Mouse (Mus musculus): Measurements from ENCODE around the gene Sec16b. TPM values are rescaled to one million over a fixed set of nuclear protein-coding genes. Genes with fewer than 3 reads are reported as not detected.

Gene Sec16b
- polyA plus RNA-seq, 1 experiment from 2014 or later, result 0.82 TPM

DNA sequence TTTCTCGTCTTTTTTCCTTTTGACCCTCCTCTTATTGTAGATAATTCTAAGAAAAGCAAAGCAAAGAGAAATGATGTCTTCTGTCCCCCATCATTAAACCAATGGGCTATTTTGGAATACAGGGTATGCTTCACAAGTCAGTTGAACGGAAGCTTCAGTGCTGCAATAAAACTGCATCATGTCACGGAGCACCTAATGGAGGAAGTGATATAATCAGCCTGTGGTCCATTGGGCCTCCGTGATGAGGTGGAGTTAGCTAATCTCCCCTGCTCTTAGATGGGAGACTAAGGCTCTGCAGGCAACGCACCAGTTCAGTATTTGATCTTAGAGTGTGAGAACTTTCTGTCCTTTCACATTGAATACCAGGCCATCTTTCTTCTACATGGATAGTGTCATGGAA lies 41.1 kb downstream of the Sec16b start:
- Histone ChIP-seq H3K9me3 (no peaks in the 10 kb centered on the region), H3K4me1 (no peaks in the 10 kb centered on the region), H3K36me3 (replicated peaks) (no peaks in the 10 kb centered on the region), H3K27ac (replicated peaks) (no peak overlapping the region), H3K4me3 (no peak overlapping the region), H3K27me3 (replicated peaks; ENCODE audit: low read depth, poor library complexity, severe bottlenecking) (no peaks in the 10 kb centered on the region)
- 84% methylated on average over 5 of the region's 5 CpGs for WGBS
- no peak for DNase-seq (ENCODE audit: low spot score)

DNA sequence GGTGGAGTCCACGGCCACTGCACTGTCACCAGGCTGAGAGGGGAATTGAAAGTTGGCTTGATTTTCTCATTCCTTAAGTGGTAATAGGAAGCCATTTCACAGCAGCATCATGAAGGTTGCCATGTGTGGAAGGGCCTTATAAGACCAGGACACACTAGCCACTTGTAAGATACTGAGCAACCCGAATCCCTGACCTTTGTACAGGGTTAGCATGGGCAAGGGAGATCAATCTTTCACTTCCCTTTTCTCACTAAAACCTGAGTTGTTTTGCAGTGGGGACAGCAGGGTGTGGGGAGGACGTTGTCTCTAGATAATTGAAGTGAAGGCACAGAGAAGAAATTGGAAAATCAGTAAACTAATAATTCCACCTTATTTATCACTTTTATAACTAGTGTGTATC lies 43.2 kb downstream of the Sec16b start:
- no peak overlapping the region for H3K4me3 ChIP-seq
- H3K27ac ChIP-seq (replicated peaks), result no peak overlapping the region
- H3K27me3 ChIP-seq (replicated peaks; ENCODE audit: low read depth, poor library complexity, severe bottlenecking), result peaks cover 14% of the 10 kb centered on the region
- WGBS, result 70% methylated on average over 3 of the region's 3 CpGs
- DNase-seq (ENCODE audit: low spot score), result no peak
- H3K4me1 ChIP-seq, result peaks cover 8% of the 10 kb centered on the region
- no peaks in the 10 kb centered on the region for H3K36me3 ChIP-seq (replicated peaks)
- no peaks in the 10 kb centered on the region for H3K9me3 ChIP-seq

DNA sequence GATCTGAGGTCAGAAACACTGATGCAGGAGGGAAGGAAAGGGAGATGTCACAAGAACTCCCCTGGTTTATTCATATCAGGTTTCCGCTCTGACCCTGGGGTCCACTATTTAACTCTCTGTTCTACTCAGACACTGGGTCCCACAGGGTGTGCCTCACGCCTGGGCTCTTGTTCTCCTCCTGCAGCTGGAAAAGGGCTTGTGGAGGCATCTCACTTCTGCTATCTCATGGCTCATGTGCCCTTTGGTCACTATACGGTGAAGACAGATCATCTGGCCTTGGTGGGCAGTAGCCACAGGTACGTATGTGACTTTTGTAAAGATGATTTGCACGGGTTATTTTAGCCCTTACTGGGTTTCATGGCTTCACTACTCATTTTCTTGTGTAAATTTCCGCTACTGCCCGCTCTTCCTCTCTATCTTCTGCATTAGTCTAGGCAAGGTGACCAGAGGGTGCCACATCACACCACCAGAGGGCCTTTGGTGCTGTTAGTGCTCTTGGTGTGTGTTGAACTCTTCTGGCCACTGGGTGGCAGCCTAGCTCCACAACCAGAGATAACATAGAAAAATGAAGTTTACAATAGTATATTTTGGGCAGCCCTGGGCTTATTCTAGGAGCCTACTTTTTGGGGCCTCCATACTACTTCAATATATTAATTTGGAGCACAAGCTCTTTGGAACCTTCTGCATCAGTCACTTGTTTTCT lies 46.4 kb downstream of the Sec16b start:
- 59% methylated on average over 7 of the region's 7 CpGs for WGBS
- no peak overlapping the region for H3K27ac ChIP-seq (replicated peaks)
- H3K9me3 ChIP-seq, result no peaks in the 10 kb centered on the region
- H3K4me1 ChIP-seq, result peaks cover 14% of the 10 kb centered on the region
- H3K27me3 ChIP-seq (replicated peaks; ENCODE audit: low read depth, poor library complexity, severe bottlenecking), result peaks cover 35% of the 10 kb centered on the region
- no peak overlapping the region for H3K4me3 ChIP-seq
- no peaks in the 10 kb centered on the region for H3K36me3 ChIP-seq (replicated peaks)
- DNase-seq (ENCODE audit: low spot score), result peak; percentile 75

DNA sequence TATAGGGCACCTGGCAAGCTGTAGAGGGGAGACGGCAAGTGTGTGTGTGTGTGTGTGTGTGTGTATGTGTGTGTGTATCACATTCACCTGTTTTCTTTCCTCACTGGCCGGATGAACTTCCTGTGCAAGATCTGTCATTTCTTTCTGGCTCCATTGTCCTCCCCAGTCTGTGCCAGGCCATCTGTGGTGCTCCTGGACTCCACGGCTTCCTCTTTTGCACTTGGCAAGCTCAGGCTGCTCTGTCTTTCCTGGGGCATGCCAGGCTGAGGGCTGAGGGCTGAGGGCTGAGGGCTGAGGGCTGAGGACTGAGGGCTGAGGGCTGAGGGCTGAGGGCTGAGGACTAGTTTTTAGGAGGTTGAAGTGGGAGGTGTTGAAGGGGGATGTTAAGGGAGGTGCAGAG lies 47.6 kb downstream of the Sec16b start:
- Histone ChIP-seq H3K27me3 (replicated peaks; ENCODE audit: low read depth, poor library complexity, severe bottlenecking) (peaks cover 35% of the 10 kb centered on the region), H3K4me1 (peaks cover 14% of the 10 kb centered on the region), H3K9me3 (no peaks in the 10 kb centered on the region), H3K27ac (replicated peaks) (no peak overlapping the region), H3K36me3 (replicated peaks) (no peaks in the 10 kb centered on the region), H3K4me3 (no peak overlapping the region)
- no peak for DNase-seq (ENCODE audit: low spot score)
- WGBS, result 70% methylated on average over 3 of the region's 3 CpGs

DNA sequence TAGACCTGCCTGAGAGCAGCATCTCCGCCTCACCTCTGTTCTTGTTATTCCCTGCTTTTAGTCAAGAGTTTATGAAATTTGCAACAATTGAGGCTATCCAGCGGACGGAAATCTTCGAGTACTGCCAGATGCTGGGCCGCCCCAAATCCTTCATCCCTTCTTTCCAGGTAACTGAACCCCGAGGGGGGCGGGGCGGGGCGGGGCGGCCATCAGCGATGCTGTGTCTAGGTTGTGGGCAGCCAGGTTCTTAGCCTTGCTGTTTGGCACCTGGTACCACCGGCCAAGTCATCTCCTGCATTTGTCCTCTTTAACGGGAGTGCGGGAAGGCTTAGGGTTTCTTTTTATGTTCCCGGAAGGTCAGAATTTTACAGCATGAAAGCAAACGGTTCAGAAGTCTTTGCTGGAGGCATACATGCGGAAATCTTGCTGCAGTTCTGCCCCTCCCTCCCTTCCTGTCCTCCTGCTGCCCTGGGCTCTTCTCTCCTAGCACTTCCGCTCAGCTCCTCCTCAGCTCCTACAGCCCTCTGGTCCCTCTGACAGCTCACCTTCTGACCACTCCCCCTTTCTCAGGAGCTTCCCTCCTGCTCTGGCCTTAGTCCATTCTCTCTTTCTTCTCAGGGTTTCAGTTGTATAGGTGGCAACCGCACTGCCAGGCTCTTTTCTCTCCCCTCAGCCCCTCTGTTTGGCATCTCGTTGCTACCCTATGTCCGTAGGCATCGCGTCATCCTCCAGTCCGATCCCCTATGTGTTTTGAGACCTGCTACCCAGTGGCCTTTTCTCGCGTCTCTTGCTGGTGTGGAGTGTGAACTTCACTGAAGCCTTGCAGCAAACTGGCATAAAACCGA lies 48.4 kb downstream of the Sec16b start:
- H3K27me3 ChIP-seq (replicated peaks; ENCODE audit: low read depth, poor library complexity, severe bottlenecking), result peaks cover 35% of the 10 kb centered on the region
- no peak overlapping the region for H3K27ac ChIP-seq (replicated peaks)
- DNase-seq (ENCODE audit: low spot score), result peak; percentile 25
- peaks cover 14% of the 10 kb centered on the region for H3K4me1 ChIP-seq
- no peaks in the 10 kb centered on the region for H3K9me3 ChIP-seq
- H3K36me3 ChIP-seq (replicated peaks), result no peaks in the 10 kb centered on the region
- H3K4me3 ChIP-seq, result peak overlapping the region; percentile 50
- WGBS, result 24% methylated on average over 27 of the region's 27 CpGs

DNA sequence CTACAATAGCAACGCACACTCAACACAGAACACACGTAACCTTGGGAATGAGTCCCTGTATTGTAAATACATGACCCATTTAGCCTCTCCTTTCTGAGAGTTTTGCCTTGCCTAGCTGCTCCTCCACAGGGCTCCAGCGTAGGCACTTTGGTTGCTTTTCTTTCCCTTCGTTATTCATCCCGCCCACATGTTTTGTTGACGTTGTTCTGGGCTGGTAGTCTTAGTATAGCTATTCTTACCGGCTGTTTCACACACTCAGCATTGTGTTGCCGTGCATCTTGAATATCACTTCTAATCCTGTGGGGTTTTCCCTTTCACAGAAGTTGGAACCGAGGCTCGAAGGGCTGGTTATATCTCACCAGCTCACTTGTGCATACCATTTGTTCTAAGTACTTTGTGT lies 49.2 kb downstream of the Sec16b start:
- DNase-seq (ENCODE audit: low spot score), result no peak
- H3K27ac ChIP-seq (replicated peaks), result no peak overlapping the region
- H3K36me3 ChIP-seq (replicated peaks), result no peaks in the 10 kb centered on the region
- peaks cover 35% of the 10 kb centered on the region for H3K27me3 ChIP-seq (replicated peaks; ENCODE audit: low read depth, poor library complexity, severe bottlenecking)
- H3K4me1 ChIP-seq, result peaks cover 16% of the 10 kb centered on the region
- H3K4me3 ChIP-seq, result no peak overlapping the region
- no peaks in the 10 kb centered on the region for H3K9me3 ChIP-seq
- 73% methylated on average over 10 of the region's 10 CpGs for WGBS

DNA sequence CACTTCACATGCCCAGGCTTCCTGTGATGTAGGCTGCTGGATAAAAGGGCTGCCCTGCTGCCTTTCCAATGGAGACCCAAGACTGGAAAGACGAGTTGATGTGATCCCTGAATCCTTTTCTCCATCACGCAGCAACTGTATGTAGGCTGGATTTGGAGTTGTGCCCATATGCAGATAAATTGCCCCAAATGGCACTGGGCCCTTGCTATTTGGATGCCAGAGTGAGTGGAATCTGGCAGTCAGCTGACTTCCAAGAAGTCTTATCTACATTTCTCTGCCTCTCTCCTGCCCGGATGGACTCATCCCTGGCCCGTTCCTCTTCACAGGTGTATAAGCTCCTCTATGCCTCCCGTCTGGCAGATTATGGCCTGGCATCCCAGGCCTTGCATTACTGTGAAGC lies 49.9 kb downstream of the Sec16b start:
- Histone ChIP-seq H3K27me3 (replicated peaks; ENCODE audit: low read depth, poor library complexity, severe bottlenecking) (peaks cover 35% of the 10 kb centered on the region), H3K4me1 (peaks cover 20% of the 10 kb centered on the region), H3K9me3 (no peaks in the 10 kb centered on the region), H3K4me3 (no peak overlapping the region), H3K36me3 (replicated peaks) (no peaks in the 10 kb centered on the region), H3K27ac (replicated peaks) (no peak overlapping the region)
- DNase-seq (ENCODE audit: low spot score), result no peak
- WGBS, result 87% methylated on average over 5 of the region's 5 CpGs

DNA sequence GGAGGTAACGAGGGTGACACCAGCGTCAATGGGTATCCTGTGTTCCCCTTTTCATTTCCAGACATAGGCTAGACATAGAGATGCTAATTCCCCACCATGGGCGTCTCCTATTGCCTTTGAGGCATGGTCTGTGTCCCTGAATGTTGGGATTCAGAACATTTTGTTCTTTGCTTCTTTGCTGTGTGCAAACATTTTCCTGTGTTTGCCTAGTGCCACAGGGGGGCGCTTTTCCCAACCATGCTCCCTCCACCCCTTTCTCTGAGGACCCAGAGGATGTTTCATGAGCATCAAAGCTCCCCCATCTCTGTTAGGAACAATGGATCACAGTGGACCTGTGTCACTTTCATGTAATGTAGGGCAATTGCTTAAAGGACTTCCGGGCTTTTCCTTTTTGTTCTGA lies 51.6 kb downstream of the Sec16b start:
- Histone ChIP-seq H3K9me3 (no peaks in the 10 kb centered on the region), H3K27me3 (replicated peaks; ENCODE audit: low read depth, poor library complexity, severe bottlenecking) (peaks cover 35% of the 10 kb centered on the region), H3K36me3 (replicated peaks) (no peaks in the 10 kb centered on the region), H3K4me3 (no peak overlapping the region), H3K4me1 (peaks cover 20% of the 10 kb centered on the region), H3K27ac (replicated peaks) (no peak overlapping the region)
- WGBS, result 53% methylated on average over 5 of the region's 5 CpGs
- no peak for DNase-seq (ENCODE audit: low spot score)

DNA sequence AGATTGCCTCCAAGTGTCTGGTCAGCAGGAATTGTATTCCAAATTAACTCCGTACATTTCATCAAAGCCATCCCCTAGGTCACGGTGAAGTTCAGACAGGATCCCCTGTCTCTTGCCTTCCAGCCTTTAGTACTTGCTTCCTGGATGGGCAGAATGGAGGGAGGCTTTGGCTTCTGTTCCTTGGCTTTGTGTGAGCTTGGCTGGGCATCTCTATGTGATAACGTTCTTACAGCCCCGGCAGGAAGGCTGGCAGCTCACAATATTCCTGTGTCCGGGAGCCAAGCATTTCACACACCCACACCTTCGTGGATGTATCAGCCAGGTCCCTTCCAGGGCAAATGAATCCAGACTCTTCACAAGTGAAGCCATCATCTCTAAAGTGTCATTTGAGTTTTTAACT lies 53.5 kb downstream of the Sec16b start:
- no peaks in the 10 kb centered on the region for H3K9me3 ChIP-seq
- no peak overlapping the region for H3K4me3 ChIP-seq
- DNase-seq (ENCODE audit: low spot score), result no peak
- H3K27me3 ChIP-seq (replicated peaks; ENCODE audit: low read depth, poor library complexity, severe bottlenecking), result peaks cover 19% of the 10 kb centered on the region
- WGBS, result 79% methylated on average over 6 of the region's 6 CpGs
- no peaks in the 10 kb centered on the region for H3K36me3 ChIP-seq (replicated peaks)
- no peak overlapping the region for H3K27ac ChIP-seq (replicated peaks)
- peaks cover 10% of the 10 kb centered on the region for H3K4me1 ChIP-seq

DNA sequence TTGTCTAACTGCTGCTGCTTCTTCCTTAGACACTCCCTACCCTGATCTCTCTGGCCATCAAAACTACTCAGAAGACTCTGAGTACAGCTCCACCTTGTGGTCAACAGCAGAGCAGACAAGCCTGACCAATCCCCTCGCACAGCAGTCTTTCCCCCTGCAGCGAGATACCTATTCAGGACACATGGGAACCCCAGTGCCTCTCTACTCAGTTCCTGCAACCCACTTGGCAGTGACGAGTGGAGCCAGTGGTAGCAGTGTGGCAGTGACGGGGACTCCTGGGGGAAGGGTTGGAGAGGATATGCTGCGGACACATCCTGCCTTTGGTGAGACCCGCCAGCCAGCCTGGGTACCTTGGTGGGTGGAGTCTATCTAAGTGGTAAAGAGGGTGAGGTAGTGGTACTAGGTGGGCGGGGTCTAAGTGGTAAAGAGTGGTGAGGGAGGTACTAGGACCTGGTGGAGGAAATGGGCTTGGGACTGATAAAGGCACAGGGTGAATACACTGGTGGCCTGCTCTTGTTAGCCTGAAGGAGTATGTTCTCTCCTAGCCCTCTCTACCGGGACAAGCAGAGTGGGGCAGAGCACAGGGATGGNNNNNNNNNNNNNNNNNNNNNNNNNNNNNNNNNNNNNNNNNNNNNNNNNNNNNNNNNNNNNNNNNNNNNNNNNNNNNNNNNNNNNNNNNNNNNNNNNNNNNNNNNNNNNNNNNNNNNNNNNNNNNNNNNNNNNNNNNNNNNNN lies 54.3 kb downstream of the Sec16b start:
- no peaks in the 10 kb centered on the region for H3K9me3 ChIP-seq
- no peak overlapping the region for H3K27ac ChIP-seq (replicated peaks)
- no peak overlapping the region for H3K4me3 ChIP-seq
- H3K4me1 ChIP-seq, result peaks cover 6% of the 10 kb centered on the region; the same call in 1 of the 2 replicates
- H3K27me3 ChIP-seq (replicated peaks; ENCODE audit: low read depth, poor library complexity, severe bottlenecking), result peaks cover 10% of the 10 kb centered on the region
- DNase-seq (ENCODE audit: low spot score), result peak; percentile 49
- no peaks in the 10 kb centered on the region for H3K36me3 ChIP-seq (replicated peaks)
- 13% methylated on average over 8 of the region's 8 CpGs for WGBS

DNA sequence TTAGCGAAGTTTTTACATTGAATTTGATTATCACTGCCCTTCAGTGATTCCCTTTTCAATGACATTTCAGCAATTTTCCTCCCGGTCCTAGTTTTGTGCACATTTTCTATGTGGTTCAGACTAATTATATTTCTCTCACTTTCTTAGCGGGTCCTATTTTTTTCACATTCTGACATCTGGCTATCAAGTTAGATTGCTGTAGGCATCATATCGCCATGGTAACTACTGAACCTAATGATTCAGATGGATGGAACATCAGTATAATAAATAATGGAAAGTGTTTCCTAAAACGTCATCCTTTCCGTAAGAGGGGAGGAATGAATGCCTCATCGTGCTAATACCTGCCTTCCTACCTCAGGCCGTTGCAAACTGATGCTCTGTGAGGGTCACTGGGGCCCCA lies 61.3 kb downstream of the Sec16b start:
- no peaks in the 10 kb centered on the region for H3K27me3 ChIP-seq (replicated peaks; ENCODE audit: low read depth, poor library complexity, severe bottlenecking)
- H3K27ac ChIP-seq (replicated peaks), result no peak overlapping the region
- no peak overlapping the region for H3K4me3 ChIP-seq
- no peak for DNase-seq (ENCODE audit: low spot score)
- H3K9me3 ChIP-seq, result no peaks in the 10 kb centered on the region
- 81% methylated on average over 8 of the region's 8 CpGs for WGBS
- no peaks in the 10 kb centered on the region for H3K4me1 ChIP-seq
- no peaks in the 10 kb centered on the region for H3K36me3 ChIP-seq (replicated peaks)

DNA sequence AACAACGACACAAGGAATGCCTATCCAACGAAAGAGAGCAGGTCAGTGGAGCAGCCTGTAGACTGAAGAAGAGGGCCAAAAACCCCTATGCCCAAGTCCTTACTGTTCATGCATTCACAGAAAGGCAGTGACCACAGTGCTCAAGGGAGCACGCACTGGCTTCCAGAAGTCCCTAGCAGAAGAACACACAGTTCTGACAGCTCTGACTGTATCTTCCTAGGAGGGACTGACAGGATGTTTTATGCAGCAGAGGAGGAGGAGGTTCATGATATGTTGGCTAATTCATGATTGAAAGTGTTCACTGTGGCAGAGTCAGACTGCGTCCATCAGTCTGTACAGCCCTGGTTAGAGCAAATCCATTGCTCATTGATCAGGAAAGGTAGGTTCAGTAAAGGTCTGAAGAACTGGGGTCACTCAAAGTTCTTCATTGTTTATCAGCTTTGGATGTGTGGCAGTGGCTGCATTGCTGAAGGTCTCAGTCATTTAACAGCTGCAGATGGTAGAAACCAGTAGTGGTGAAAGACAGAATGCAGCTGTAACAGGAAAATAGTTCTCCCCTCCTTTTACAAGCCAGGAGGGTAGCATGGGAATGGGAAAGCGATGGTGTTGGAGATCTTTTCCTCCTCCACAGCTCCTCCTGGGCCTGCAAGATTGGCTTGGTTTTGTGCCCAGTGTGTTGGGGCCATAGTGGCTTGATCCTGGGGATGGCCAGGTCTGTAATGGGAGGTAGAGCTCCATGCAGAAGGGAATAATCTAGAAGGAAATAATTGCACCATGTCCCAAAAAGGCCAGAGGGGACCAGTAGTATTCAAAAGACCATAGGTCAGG lies 62.9 kb downstream of the Sec16b start:
- no peaks in the 10 kb centered on the region for H3K27me3 ChIP-seq (replicated peaks; ENCODE audit: low read depth, poor library complexity, severe bottlenecking)
- no peaks in the 10 kb centered on the region for H3K36me3 ChIP-seq (replicated peaks)
- DNase-seq (ENCODE audit: low spot score), result no peak
- H3K9me3 ChIP-seq, result no peaks in the 10 kb centered on the region
- WGBS, result 92% methylated on average over 5 of the region's 5 CpGs
- H3K27ac ChIP-seq (replicated peaks), result no peak overlapping the region
- H3K4me3 ChIP-seq, result no peak overlapping the region
- H3K4me1 ChIP-seq, result no peaks in the 10 kb centered on the region

Data from embryonic facial prominence, embryonic 10.5 days (tissue).